Comparison of ENCODE assay signal across 8 mouse cellular contexts in genomic region chr14:54875844-54876538, GRCm38 (mm10). TPM values are rescaled to one million over a fixed set of nuclear protein-coding genes. Genes with fewer than 3 reads are reported as not detected.
DNase-seq lines count a peak whose midpoint lies in the region; ATAC-seq and TF ChIP-seq lines count a peak whose summit lies in the region.

No protein-coding gene starts in this region.

- peak; percentile 50 to 51 for DNase-seq in layer of hippocampus, adult 2 months (ENCODE audit: low spot score in 2 of 2)
- DNase-seq in layer of hippocampus, postnatal 10 days (ENCODE audit: low spot score in 2 of 2): no peak
- DNase-seq in ZHBTc4 (ENCODE audit: low read depth, low spot score): peak; percentile 86
- peak; percentile 61 for DNase-seq in forebrain, embryonic 14.5 days (ENCODE audit: low spot score)
- DNase-seq in ovary, postnatal 14 days (ENCODE audit: low spot score): no peak
- DNase-seq in layer of hippocampus, postnatal 25 days (ENCODE audit: extremely low spot score in 1 of 2, low spot score in 1 of 2): no peak

- peak overlapping the region; percentile 94 for H3K4me3 ChIP-seq in layer of hippocampus, adult 2 months
- H3K4me3 ChIP-seq in forebrain, embryonic 14.5 days (ENCODE audit: low read depth, low read length): peak overlapping the region; percentile 68
- peak overlapping the region; percentile 74 for H3K4me3 ChIP-seq in limb, embryonic 12.5 days (replicated peaks)
- peak overlapping the region; percentile 77 for H3K4me3 ChIP-seq in midbrain, embryonic 16.5 days (ENCODE audit: low read depth, low read length)

- H3K4me1 ChIP-seq in forebrain, embryonic 14.5 days (ENCODE audit: control insufficient read depth, insufficient read depth, low read length): peaks cover 10% of the 10 kb centered on the region; the same call in 1 of the 2 replicates
- H3K4me1 ChIP-seq in limb, embryonic 12.5 days (replicated peaks): peaks cover 15% of the 10 kb centered on the region
- peaks cover 16% of the 10 kb centered on the region for H3K4me1 ChIP-seq in midbrain, embryonic 16.5 days (ENCODE audit: control insufficient read depth, insufficient read depth, low read length)

- H3K9ac ChIP-seq in forebrain, embryonic 14.5 days (ENCODE audit: low read length): peak overlapping the region; percentile 91
- H3K9ac ChIP-seq in limb, embryonic 12.5 days (replicated peaks): peak overlapping the region; percentile 75
- peak overlapping the region; percentile 98 for H3K9ac ChIP-seq in midbrain, embryonic 16.5 days (ENCODE audit: low read depth, low read length)

- H3K4me2 ChIP-seq in forebrain, embryonic 14.5 days (ENCODE audit: low read length): peak overlapping the region; percentile 98
- H3K4me2 ChIP-seq in limb, embryonic 12.5 days: peak overlapping the region; percentile 99
- H3K4me2 ChIP-seq in midbrain, embryonic 16.5 days (ENCODE audit: low read length): peak overlapping the region; percentile 80

- ATAC-seq in forebrain, embryonic 14.5 days: peak; percentile 63
- no peak for ATAC-seq in limb, embryonic 12.5 days (ENCODE audit: insufficient number of reproducible peaks, insufficient read depth, low FRiP score, low TSS enrichment, low read depth)
- peak; percentile 64 for ATAC-seq in midbrain, embryonic 16.5 days

- H3K9me3 ChIP-seq in forebrain, embryonic 14.5 days (replicated peaks; ENCODE audit: control insufficient read depth, low read length): no peaks in the 10 kb centered on the region
- no peaks in the 10 kb centered on the region for H3K9me3 ChIP-seq in limb, embryonic 12.5 days
- no peaks in the 10 kb centered on the region for H3K9me3 ChIP-seq in midbrain, embryonic 16.5 days (replicated peaks; ENCODE audit: control insufficient read depth, low read length, poor library complexity, severe bottlenecking)

- H3K36me3 ChIP-seq in forebrain, embryonic 14.5 days (ENCODE audit: control insufficient read depth, insufficient read depth, low read length): no peaks in the 10 kb centered on the region
- H3K36me3 ChIP-seq in limb, embryonic 12.5 days: no peaks in the 10 kb centered on the region
- peaks cover 2% of the 10 kb centered on the region; the same call in 1 of the 2 replicates for H3K36me3 ChIP-seq in midbrain, embryonic 16.5 days (ENCODE audit: control insufficient read depth, insufficient read depth, low read length)

- H3K27ac ChIP-seq in layer of hippocampus, adult 2 months: peak overlapping the region; percentile 97
- peak overlapping the region; percentile 90 for H3K27ac ChIP-seq in forebrain, embryonic 14.5 days (ENCODE audit: low read depth, low read length)
- H3K27ac ChIP-seq in limb, embryonic 12.5 days: no peak overlapping the region; the same call in 1 of the 2 replicates
- H3K27ac ChIP-seq in midbrain, embryonic 16.5 days (ENCODE audit: low read length): peak overlapping the region; percentile 96

- no peaks in the 10 kb centered on the region for H3K27me3 ChIP-seq in forebrain, embryonic 14.5 days (replicated peaks; ENCODE audit: control insufficient read depth, insufficient read depth, low read length)
- H3K27me3 ChIP-seq in limb, embryonic 12.5 days: peaks cover 40% of the 10 kb centered on the region
- H3K27me3 ChIP-seq in midbrain, embryonic 16.5 days (ENCODE audit: control insufficient read depth, insufficient read depth, low read depth, low read length): no peaks in the 10 kb centered on the region

- no peak; the same call in 1 of the 2 replicates for TF ChIP-seq CTCF in layer of hippocampus, adult 2 months (conservative IDR thresholded peaks at IDR 0.05)

- 4% methylated on average over 36 of the region's 36 CpGs for WGBS in forebrain, embryonic 14.5 days
- 3% methylated on average over 36 of the region's 36 CpGs for WGBS in limb, embryonic 12.5 days
- 1% methylated on average over 36 of the region's 36 CpGs for WGBS in midbrain, embryonic 16.5 days

RNA-seq across cellular contexts. Expression of gene Ppp1r3e, which starts 1.4 kb away (rescaled TPM):
- 10 to 100 TPM; 22.1 to 24.3 TPM for total RNA-seq in layer of hippocampus, adult 2 months (2021)
- 10 to 100 TPM; 36.7 to 40.0 TPM for total RNA-seq in layer of hippocampus, postnatal 10 days (2021)
- polyA plus RNA-seq in forebrain, embryonic 14.5 days (2014; fragmentation: Nextera tagmentation; extraction: Ambion mirVana): 2.5 TPM in 2 replicates
- 0.74 TPM in 1 of 2 replicates, not detected in the other for polyA plus RNA-seq in limb, embryonic 12.5 days (2016; fragmentation: Nextera tagmentation; extraction: Ambion mirVana)
- polyA plus RNA-seq in midbrain, embryonic 16.5 days (2015; fragmentation: Nextera tagmentation; extraction: Ambion mirVana): 2.3 and 3.4 TPM in 2 replicates
- 10 to 100 TPM; 19.4 to 22.6 TPM for total RNA-seq in layer of hippocampus, postnatal 25 days (2021)

RNA-seq across cellular contexts. Expression of gene Homez, which starts 5.2 kb away (rescaled TPM):
- 10 to 100 TPM; 22.0 to 22.2 TPM for total RNA-seq in layer of hippocampus, adult 2 months (2021)
- total RNA-seq in layer of hippocampus, postnatal 10 days (2021): 10 to 100 TPM; 16.6 to 16.8 TPM
- 9.3 and 11.7 TPM in 2 replicates for polyA plus RNA-seq in forebrain, embryonic 14.5 days (2014; fragmentation: Nextera tagmentation; extraction: Ambion mirVana)
- polyA plus RNA-seq in limb, embryonic 12.5 days (2016; fragmentation: Nextera tagmentation; extraction: Ambion mirVana): 14.2 and 15.9 TPM in 2 replicates
- polyA plus RNA-seq in midbrain, embryonic 16.5 days (2015; fragmentation: Nextera tagmentation; extraction: Ambion mirVana): 13.2 and 14.5 TPM in 2 replicates
- 10 to 100 TPM; 21.9 to 23.6 TPM for total RNA-seq in layer of hippocampus, postnatal 25 days (2021)

RNA-seq across cellular contexts. Expression of gene Bcl2l2, which starts 7.2 kb away (rescaled TPM):
- 100 to 1,000 TPM; 114 to 126 TPM for total RNA-seq in layer of hippocampus, adult 2 months (2021)
- total RNA-seq in layer of hippocampus, postnatal 10 days (2021): 10 to 100 TPM; 68.8 to 72.1 TPM
- polyA plus RNA-seq in forebrain, embryonic 14.5 days (2014; fragmentation: Nextera tagmentation; extraction: Ambion mirVana): 4.0 and 4.4 TPM in 2 replicates
- 2.4 and 3.3 TPM in 2 replicates for polyA plus RNA-seq in limb, embryonic 12.5 days (2016; fragmentation: Nextera tagmentation; extraction: Ambion mirVana)
- polyA plus RNA-seq in midbrain, embryonic 16.5 days (2015; fragmentation: Nextera tagmentation; extraction: Ambion mirVana): 3.9 and 4.1 TPM in 2 replicates
- total RNA-seq in layer of hippocampus, postnatal 25 days (2021): 100 to 1,000 TPM; 108 to 117 TPM

RNA-seq across cellular contexts. Expression of gene Gm20521, which starts 7.2 kb away (rescaled TPM):
- total RNA-seq in layer of hippocampus, adult 2 months (2021): 1 to 10 TPM; 1.0 to 9.4 TPM
- 1 to 10 TPM in 1 of 2 experiments, not detected in 1; 9.9 TPM for total RNA-seq in layer of hippocampus, postnatal 10 days (2021)
- polyA plus RNA-seq in forebrain, embryonic 14.5 days (2014; fragmentation: Nextera tagmentation; extraction: Ambion mirVana): not detected in 2 replicates
- not detected in 2 replicates for polyA plus RNA-seq in limb, embryonic 12.5 days (2016; fragmentation: Nextera tagmentation; extraction: Ambion mirVana)
- polyA plus RNA-seq in midbrain, embryonic 16.5 days (2015; fragmentation: Nextera tagmentation; extraction: Ambion mirVana): not detected in 2 replicates
- total RNA-seq in layer of hippocampus, postnatal 25 days (2021): 10 to 100 TPM in 1 of 2 experiments, 1 to 10 TPM in 1; 3.1 to 13.8 TPM

RNA-seq across cellular contexts. Expression of gene Pabpn1, which starts 16.3 kb away (rescaled TPM):
- total RNA-seq in layer of hippocampus, adult 2 months (2021): 100 to 1,000 TPM; 271 to 305 TPM
- total RNA-seq in layer of hippocampus, postnatal 10 days (2021): 100 to 1,000 TPM; 266 to 288 TPM
- 133 and 140 TPM in 2 replicates for polyA plus RNA-seq in forebrain, embryonic 14.5 days (2014; fragmentation: Nextera tagmentation; extraction: Ambion mirVana)
- 183 and 200 TPM in 2 replicates for polyA plus RNA-seq in limb, embryonic 12.5 days (2016; fragmentation: Nextera tagmentation; extraction: Ambion mirVana)
- polyA plus RNA-seq in midbrain, embryonic 16.5 days (2015; fragmentation: Nextera tagmentation; extraction: Ambion mirVana): 150 and 163 TPM in 2 replicates
- 100 to 1,000 TPM; 193 to 262 TPM for total RNA-seq in layer of hippocampus, postnatal 25 days (2021)

Comparison
In these comparisons a context has a peak if more than half of its experiments do, and no peak if none do; other contexts are left out.
1. DNase-seq: peak in layer of hippocampus, adult 2 months (2 of 2), ZHBTc4 (single experiment) and forebrain, embryonic 14.5 days (single experiment); none in layer of hippocampus, postnatal 10 days (0 of 2), ovary, postnatal 14 days (single experiment) and layer of hippocampus, postnatal 25 days (0 of 2).
2. Peak in every context shown above with its lines, with median percentiles within 50 percentile points of each other: H3K4me3 ChIP-seq, H3K4me2 ChIP-seq and H3K9ac ChIP-seq.